Mouse (Mus musculus) limb, embryonic 11.5 days (tissue): ENCODE data around the gene B3gnt6. TPM values are rescaled to one million over a fixed set of nuclear protein-coding genes. Genes with fewer than 3 reads are reported as not detected.

ENCODE experiments used
- ATAC-seq: fragments of 200-750 bp; cut with Nextera tagmentation; 2 replicates; pipeline ENCODE4 v1.8.0; 2017; ENCODE audit warnings: low read depth; ENCODE audit not compliant: insufficient number of reproducible peaks, low FRiP score, low TSS enrichment
- DNase-seq: peaks from one replicate; pipeline ENCODE4 v3.0.0-alpha.2; 2015; ENCODE audit warnings: low spot score
- H3K27ac ChIP-seq: fragments of 300-500 bp; sonication (generic); replicated peaks from 2 replicates; pipeline ENCODE4 v1.5.1; 2014; ENCODE audit warnings: low read depth, mild to moderate bottlenecking, low read length
- H3K27me3 ChIP-seq: fragments of 300-500 bp; sonication (generic); 2 replicates; pipeline ENCODE4 v1.6.1; 2014; ENCODE audit warnings: mild to moderate bottlenecking, low read length, mixed read lengths; ENCODE audit not compliant: control insufficient read depth, insufficient read depth
- H3K36me3 ChIP-seq: fragments of 300-500 bp; sonication (generic); 2 replicates; pipeline ENCODE4 v1.6.1; 2014; ENCODE audit warnings: mild to moderate bottlenecking, low read length, moderate library complexity, mixed read lengths; ENCODE audit not compliant: control insufficient read depth, insufficient read depth
- H3K4me1 ChIP-seq: fragments of 300-500 bp; sonication (generic); 2 replicates; pipeline ENCODE4 v1.6.1; 2014; ENCODE audit warnings: low read length, mixed read lengths; ENCODE audit not compliant: control insufficient read depth, insufficient read depth
- H3K4me2 ChIP-seq: fragments of 300-500 bp; sonication (generic); 2 replicates; pipeline ENCODE4 v1.6.1; 2014; ENCODE audit warnings: low read depth, mild to moderate bottlenecking, moderate library complexity; ENCODE audit not compliant: severe bottlenecking
- H3K4me3 ChIP-seq: fragments of 300-500 bp; sonication (generic); 2 replicates; pipeline ENCODE4 v1.5.1; 2014; ENCODE audit warnings: low read depth, low read length
- H3K9ac ChIP-seq: fragments of 300-500 bp; sonication (generic); 2 replicates; pipeline ENCODE4 v1.6.1; 2014; ENCODE audit warnings: mild to moderate bottlenecking, low read length
- H3K9me3 ChIP-seq: fragments of 300-500 bp; sonication (generic); 2 replicates; pipeline ENCODE4 v1.6.1; 2016; ENCODE audit warnings: low read length; ENCODE audit not compliant: control insufficient read depth
- WGBS: fragments of 180-500 bp; shearing (Covaris S2); extraction: QIAGEN DNeasy Blood & Tissue Kit; methylation state at CpG from one replicate; pipeline ENCODE4 v1.1.7; 2014; 5-methylcytosine and 5-hydroxymethylcytosine counted together
- polyA plus RNA-seq: library from polyadenylated mRNA; unstranded; fragments of >200 nt; fragmentation: Nextera tagmentation; extraction: Ambion mirVana; gene quantifications from 2 replicates; pipeline ENCODE4 v1.2.1, GENCODE M21; 2014

Gene B3gnt6
- polyA plus RNA-seq, 1 experiment from 2014 or later = not detected

DNA sequence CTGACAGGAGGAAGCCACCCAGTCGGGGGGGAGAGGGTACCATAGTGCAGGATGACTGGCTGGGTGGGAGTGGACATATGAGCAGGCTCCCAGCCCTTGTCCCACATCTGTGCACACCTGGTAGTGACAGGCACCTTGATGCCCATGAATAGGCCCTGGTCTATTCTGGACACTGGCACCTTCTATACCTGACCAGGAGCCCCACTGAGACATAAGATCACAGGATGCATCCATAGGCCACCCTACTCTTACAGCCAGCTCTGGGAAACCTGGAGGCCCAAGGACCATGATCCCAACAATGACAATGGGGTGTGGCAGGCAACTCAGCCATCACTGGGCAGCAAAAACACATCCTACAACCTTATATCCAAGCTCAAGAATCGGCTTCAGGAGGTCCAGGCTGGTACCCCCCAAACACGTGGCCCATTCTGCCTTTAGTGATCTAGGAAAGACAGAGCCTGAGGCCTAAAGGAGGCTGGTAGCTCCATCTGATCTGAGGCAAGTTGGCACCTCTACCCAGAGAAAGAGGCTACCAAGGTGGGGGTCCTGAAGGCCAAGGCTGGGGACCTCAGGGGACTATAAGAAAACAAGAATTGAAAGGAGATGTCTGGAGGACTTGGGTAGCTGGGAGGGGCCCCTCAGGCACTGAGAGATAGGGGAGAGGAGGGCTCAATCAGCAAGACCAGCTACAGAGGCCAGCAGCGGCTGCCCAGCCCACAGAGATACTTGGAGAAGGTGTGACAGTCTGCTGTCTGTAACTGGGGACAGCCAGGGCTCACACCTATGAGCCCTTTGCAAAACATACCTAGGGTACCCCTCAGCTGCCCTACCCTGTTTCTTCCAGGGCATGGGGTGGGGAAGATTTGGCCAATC is 24.2 kb downstream of the B3gnt6 start:
- no peak for ATAC-seq
- Histone ChIP-seq H3K36me3 (no peaks in the 10 kb centered on the region), H3K27me3 (no peaks in the 10 kb centered on the region), H3K9me3 (no peaks in the 10 kb centered on the region), H3K4me2 (no peak overlapping the region), H3K27ac (no peak overlapping the region), H3K9ac (no peak overlapping the region), H3K4me1 (peaks cover 14% of the 10 kb centered on the region), H3K4me3 (no peak overlapping the region)
- WGBS = 70% methylated on average over 4 of the region's 4 CpGs
- no peak for DNase-seq

DNA sequence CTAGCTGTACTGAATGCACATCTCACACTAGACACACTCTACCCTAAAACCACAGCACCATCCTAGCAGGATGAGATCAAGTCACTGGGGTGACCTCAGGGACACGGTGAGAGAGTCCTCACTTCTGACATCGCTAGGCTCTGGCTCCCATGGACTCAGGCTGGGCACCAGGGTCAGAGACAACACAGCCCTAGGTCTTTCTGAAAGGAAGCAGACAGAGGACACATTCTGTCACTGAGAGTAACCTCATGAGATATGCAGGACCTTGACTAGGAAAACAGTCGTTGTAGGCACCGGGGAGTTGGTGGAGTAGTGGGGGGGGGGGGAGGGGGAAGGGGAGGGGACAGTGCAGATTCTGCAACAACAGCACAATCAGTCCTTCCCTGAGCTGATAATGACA is 25.9 kb downstream of the B3gnt6 start:
- DNase-seq (no peak), ATAC-seq (no peak)
- no peaks in the 10 kb centered on the region for H3K36me3 ChIP-seq
- no peaks in the 10 kb centered on the region for H3K27me3 ChIP-seq
- H3K4me3 ChIP-seq = no peak overlapping the region
- peaks cover 14% of the 10 kb centered on the region for H3K4me1 ChIP-seq
- H3K27ac ChIP-seq = no peak overlapping the region
- H3K9me3 ChIP-seq = no peaks in the 10 kb centered on the region
- H3K4me2 ChIP-seq = no peak overlapping the region
- no peak overlapping the region for H3K9ac ChIP-seq
- WGBS = 44% methylated on average over 4 of the region's 4 CpGs

DNA sequence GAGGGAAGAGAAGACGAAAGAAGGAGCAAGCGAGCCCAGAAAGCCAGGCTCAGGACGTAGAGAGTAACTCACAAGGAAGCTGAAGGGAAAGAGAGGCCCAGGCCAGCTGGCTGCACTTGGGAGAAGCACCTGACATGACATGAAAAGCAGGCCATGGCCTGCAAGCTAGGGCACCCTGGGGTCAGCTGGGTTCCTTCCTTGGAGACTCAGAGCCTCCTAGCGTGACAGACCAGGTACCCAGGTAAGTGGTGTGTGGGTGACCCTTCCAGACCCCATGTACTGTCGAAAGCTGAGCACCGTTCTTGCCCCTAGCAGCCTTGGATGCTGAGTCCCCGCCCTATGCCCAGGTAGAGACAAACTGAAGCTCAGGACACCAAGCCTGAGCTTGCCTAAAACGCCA is 26.6 kb downstream of the B3gnt6 start:
- no peaks in the 10 kb centered on the region for H3K27me3 ChIP-seq
- H3K36me3 ChIP-seq = no peaks in the 10 kb centered on the region
- H3K4me1 ChIP-seq = peaks cover 14% of the 10 kb centered on the region
- DNase-seq = no peak
- WGBS = 83% methylated on average over 8 of the region's 8 CpGs
- no peak overlapping the region for H3K9ac ChIP-seq
- no peaks in the 10 kb centered on the region for H3K9me3 ChIP-seq
- no peak overlapping the region for H3K4me2 ChIP-seq
- H3K27ac ChIP-seq = no peak overlapping the region
- ATAC-seq = no peak
- no peak overlapping the region for H3K4me3 ChIP-seq

DNA sequence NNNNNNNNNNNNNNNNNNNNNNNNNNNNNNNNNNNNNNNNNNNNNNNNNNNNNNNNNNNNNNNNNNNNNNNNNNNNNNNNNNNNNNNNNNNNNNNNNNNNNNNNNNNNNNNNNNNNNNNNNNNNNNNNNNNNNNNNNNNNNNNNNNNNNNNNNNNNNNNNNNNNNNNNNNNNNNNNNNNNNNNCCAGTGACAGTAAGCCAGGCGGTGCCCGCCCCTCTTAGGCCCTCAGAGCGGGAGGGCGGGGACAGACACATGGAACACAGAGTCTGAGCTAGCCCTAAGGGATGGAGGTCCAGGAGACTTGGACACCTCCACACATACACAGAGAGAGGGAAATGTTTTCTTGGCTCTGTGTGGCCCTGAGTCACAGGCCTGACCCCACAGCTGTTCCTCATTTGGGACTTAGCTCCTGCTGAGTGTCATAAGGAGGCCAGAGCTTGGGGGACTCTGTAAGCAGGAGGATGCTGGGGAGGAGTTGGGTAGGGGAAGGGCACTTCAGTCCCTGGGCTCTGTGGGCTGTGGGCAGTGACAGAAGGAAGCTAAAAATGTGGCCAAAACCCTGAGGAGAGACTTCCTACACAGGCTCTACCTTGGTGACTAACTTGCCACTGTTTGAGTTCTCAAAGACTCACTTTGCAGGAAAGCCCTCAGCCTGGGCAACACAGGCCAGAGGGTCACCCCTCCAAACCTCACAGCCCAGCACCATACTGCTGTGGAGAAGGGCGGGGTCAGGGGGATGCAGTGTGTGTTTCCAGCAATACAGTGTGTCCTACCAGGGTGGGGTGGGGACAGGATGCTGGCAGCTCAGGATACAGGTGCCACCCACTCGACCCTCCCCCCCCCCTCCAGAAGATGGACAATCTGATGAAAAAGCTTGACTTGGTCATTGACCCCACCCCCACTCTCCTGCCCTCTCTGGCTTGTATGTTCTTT is 27.9 kb downstream of the B3gnt6 start:
- no peak overlapping the region for H3K4me2 ChIP-seq
- peak overlapping the region; percentile 72 for H3K27ac ChIP-seq
- peak; percentile 61 for ATAC-seq
- H3K9ac ChIP-seq = no peak overlapping the region
- peaks cover 14% of the 10 kb centered on the region for H3K4me1 ChIP-seq
- H3K9me3 ChIP-seq = no peaks in the 10 kb centered on the region
- no peaks in the 10 kb centered on the region for H3K27me3 ChIP-seq
- H3K4me3 ChIP-seq = no peak overlapping the region
- WGBS = 52% methylated on average over 6 of the region's 6 CpGs
- DNase-seq = peak; percentile 59
- no peaks in the 10 kb centered on the region for H3K36me3 ChIP-seq

DNA sequence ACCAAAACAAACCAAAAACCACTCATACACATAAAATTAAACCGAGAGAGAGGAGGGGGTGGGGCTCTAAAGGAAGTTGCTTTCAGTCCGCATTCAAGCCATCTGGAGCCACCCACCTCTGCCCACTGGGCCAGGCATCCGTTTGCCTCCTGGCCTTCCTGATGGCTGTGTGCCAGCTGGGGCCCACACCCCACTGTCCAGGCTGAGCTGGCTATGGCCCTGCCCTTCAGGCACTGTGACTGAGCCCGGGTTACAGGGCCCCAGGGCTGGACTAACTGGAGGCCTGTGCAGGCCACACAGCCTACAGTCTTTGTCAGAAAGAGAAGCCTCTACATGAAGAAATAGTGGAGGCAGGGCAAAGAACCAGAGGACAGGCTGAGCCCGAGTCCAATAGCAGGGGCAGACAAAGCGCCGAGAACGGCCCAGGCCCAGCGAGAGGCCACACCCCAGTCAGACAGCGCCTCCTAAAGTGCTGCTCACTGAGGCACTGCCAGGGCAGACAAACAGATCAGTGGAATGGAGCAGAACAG is 34.2 kb downstream of the B3gnt6 start:
- Histone ChIP-seq H3K4me2 (no peak overlapping the region), H3K9ac (no peak overlapping the region), H3K27me3 (no peaks in the 10 kb centered on the region), H3K4me1 (peaks cover 15% of the 10 kb centered on the region), H3K36me3 (no peaks in the 10 kb centered on the region; the same call in 1 of the 2 replicates), H3K9me3 (no peaks in the 10 kb centered on the region), H3K27ac (no peak overlapping the region), H3K4me3 (no peak overlapping the region)
- ATAC-seq (no peak), DNase-seq (no peak)
- 64% methylated on average over 10 of the region's 10 CpGs for WGBS

DNA sequence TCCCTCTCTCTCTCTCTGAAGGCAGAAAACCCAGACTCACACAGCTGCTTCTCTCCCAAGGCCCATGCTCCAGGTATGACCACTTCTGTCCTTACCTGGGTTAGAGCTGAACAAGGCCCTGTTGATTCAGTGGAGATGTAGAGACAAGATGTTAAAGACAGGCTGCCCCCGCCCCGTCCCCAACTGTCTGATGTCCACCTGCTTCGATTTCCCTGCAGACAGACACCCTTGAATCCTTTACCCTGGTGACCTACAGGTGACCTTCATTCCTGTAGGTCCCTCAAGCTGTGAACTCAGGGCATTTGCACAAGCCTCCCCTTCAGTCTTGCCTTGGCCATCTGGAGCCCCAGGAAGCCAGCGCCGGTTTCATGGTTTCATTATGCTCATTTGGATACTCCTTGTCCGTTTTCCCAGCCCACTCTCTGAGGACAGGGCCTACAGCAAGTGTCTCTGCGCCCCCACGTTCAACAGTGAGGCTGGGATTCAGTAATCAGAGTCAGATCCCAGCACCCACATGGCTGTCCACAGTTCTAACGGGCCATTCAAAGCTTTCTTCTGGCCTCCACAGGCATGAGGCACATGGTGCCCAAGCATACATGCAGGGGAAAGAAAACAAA is 34.8 kb downstream of the B3gnt6 start:
- no peaks in the 10 kb centered on the region for H3K27me3 ChIP-seq
- no peak overlapping the region for H3K4me2 ChIP-seq
- H3K36me3 ChIP-seq = no peaks in the 10 kb centered on the region; the same call in 1 of the 2 replicates
- H3K4me1 ChIP-seq = peaks cover 16% of the 10 kb centered on the region
- ATAC-seq = no peak
- 86% methylated on average over 9 of the region's 9 CpGs for WGBS
- no peak overlapping the region for H3K9ac ChIP-seq
- H3K9me3 ChIP-seq = no peaks in the 10 kb centered on the region
- no peak for DNase-seq
- no peak overlapping the region for H3K27ac ChIP-seq
- no peak overlapping the region for H3K4me3 ChIP-seq

DNA sequence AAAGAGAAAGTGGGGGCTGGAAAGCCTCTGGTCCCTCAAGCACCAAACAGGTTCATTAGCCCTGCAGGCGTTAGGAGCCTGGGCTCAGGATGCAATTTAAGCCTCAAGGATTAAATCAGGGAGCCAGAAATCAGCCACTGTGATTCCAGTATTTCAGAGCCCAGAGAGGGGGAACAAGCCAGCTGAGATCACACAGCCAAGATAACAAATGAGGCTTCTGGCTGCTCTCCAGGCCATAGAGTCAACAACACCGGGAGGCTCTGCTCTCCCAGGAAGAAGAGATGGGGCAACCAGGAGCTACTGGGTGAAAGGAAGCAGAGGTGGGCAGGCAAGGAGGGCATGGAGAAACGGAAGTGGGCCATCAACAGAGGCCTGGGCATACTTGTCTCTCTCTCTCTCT is 35.6 kb downstream of the B3gnt6 start:
- no peaks in the 10 kb centered on the region; the same call in 1 of the 2 replicates for H3K36me3 ChIP-seq
- no peaks in the 10 kb centered on the region for H3K27me3 ChIP-seq
- H3K9ac ChIP-seq = no peak overlapping the region
- no peaks in the 10 kb centered on the region for H3K9me3 ChIP-seq
- H3K4me2 ChIP-seq = no peak overlapping the region
- peaks cover 16% of the 10 kb centered on the region for H3K4me1 ChIP-seq
- DNase-seq (no peak), ATAC-seq (no peak)
- H3K4me3 ChIP-seq = no peak overlapping the region
- 54% methylated on average over 3 of the region's 3 CpGs for WGBS
- H3K27ac ChIP-seq = no peak overlapping the region

DNA sequence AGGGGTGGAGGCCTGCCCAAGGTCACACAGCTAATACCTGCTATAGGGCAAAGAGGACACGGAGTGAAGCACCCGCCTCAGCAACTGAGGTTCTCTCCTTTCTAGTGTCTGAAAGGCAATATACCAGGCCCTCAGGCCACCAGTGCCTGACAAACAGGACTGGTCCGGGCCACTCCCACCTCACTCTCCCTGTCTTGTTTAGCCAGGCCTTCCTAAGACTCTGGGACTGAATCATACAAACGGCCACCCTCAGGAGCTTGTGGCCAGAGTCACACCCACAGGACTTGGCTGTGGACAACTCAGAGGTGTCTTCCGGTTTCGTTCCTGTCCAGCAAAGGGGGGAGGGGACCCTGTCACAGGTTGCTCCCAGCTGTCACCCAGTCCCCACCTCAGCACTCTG is 37.0 kb downstream of the B3gnt6 start:
- H3K27me3 ChIP-seq = no peaks in the 10 kb centered on the region
- no peak overlapping the region for H3K9ac ChIP-seq
- ATAC-seq (no peak; the same call in 1 of the 2 replicates), DNase-seq (no peak)
- H3K27ac ChIP-seq = no peak overlapping the region
- peaks cover 16% of the 10 kb centered on the region for H3K4me1 ChIP-seq
- H3K9me3 ChIP-seq = no peaks in the 10 kb centered on the region
- no peaks in the 10 kb centered on the region; the same call in 1 of the 2 replicates for H3K36me3 ChIP-seq
- 76% methylated on average over 6 of the region's 6 CpGs for WGBS
- H3K4me3 ChIP-seq = no peak overlapping the region
- H3K4me2 ChIP-seq = no peak overlapping the region
